Mouse (Mus musculus): ENCODE results near the gene Olfr360.
"Not testable (repeated sequence)": the region's sequence is repeated elsewhere in the genome, so short reads cannot be mapped to it uniquely, and the experiment has no call there.

The Olfr360 gene

GRCm38 (mm10) chr2:37065446-37065845, at the start of gene Olfr360:
Gene Olfr360, plus strand, starts transcription at chr2:37065746.
- DNase-seq (ENCODE audit: low spot score in 2 of 2): no peak

- DNase-seq (ENCODE audit: low spot score in 2 of 2): not testable (repeated sequence)
These were observed 23.6 kb downstream of the Olfr360 start, which contains the start of gene Olfr361 for GRCm38 (mm10) chr2:37089190-37089589. Gene Olfr361, minus strand, starts transcription at chr2:37089290.

DNA sequence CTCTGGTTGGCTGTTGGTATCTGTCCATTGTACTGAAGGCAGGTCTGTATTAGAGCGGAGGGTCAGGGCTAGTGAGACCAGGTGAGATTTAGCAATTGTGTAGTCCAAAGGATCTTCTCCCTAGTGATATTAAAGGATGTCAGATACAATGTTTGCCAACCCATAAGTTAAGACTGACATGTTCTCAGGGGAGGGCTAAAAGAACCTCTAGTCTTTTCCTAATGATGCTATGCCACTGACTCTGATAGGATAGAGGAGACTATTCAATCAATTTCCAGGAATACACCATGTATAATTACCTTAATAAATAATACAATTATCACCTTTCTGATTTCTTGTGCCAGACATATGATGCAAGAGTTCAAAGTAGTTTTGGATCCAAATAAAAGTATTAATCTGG, 52.3 kb downstream of the Olfr360 start, which contains the start of gene Olfr362:
TSS of gene Olfr362 (minus strand) at position 101 of the 400 bp plus-strand sequence.
- no peak for DNase-seq (ENCODE audit: low spot score in 2 of 2)

Measured in spleen, postnatal 36 days (tissue).